Mouse (Mus musculus) lung, adult 2 months (tissue): ENCODE data around the gene Cyp4x1.
A peak's percentile ranks its signal among the peaks of the same experiment; 100 is the strongest.

ENCODE experiments used
- CTCF ChIP-seq: fragments of 200-500 bp; IDR thresholded peaks from 2 replicates; pipeline ENCODE4 v1.5.1; 2011; ENCODE audit warnings: mild to moderate bottlenecking, low read length, control low read depth; ENCODE audit not compliant: insufficient read depth
- POLR2A ChIP-seq: fragments of 200-500 bp; IDR thresholded peaks from 2 replicates; pipeline ENCODE4 v1.6.1; 2011; ENCODE audit warnings: low read depth, mild to moderate bottlenecking, control low read depth, low read length, borderline replicate concordance; ENCODE audit errors: extremely low read depth

GRCm38 (mm10) chr4:115056921-115057673, 77.0 kb downstream of the Cyp4x1 start:
- TF ChIP-seq CTCF: no peak
- peak; percentile 70 for TF ChIP-seq POLR2A
